Mouse (Mus musculus) heart, postnatal 0 days (tissue): ENCODE data around the gene Add2. TPM values are rescaled to one million over a fixed set of nuclear protein-coding genes. Genes with fewer than 3 reads are reported as not detected.

Experiments
- ATAC-seq: fragments of 200-750 bp; cut with Nextera tagmentation; 2 replicates; pipeline ENCODE4 v1.8.0; 2017; ENCODE audit warnings: low read depth, moderate number of reproducible peaks, moderate library complexity; ENCODE audit not compliant: insufficient read depth
- DNase-seq: peaks from one replicate; pipeline ENCODE4 v3.0.0-alpha.2; 2016; ENCODE audit warnings: low spot score
- H3K27ac ChIP-seq: fragments of 300-500 bp; sonication (generic); 2 replicates; pipeline ENCODE4 v1.5.1; 2014; ENCODE audit warnings: low read depth, mild to moderate bottlenecking
- H3K27me3 ChIP-seq: fragments of 300-500 bp; sonication (generic); 2 replicates; pipeline ENCODE4 v1.6.1; 2014; ENCODE audit warnings: low read length, mixed read lengths; ENCODE audit not compliant: control insufficient read depth, insufficient read depth
- H3K36me3 ChIP-seq: fragments of 300-500 bp; sonication (generic); replicated peaks from 2 replicates; pipeline ENCODE4 v1.6.1; 2014; ENCODE audit warnings: low read length, mixed read lengths; ENCODE audit not compliant: control insufficient read depth, insufficient read depth
- H3K4me1 ChIP-seq: fragments of 300-500 bp; sonication (generic); 2 replicates; pipeline ENCODE4 v1.6.1; 2014; ENCODE audit warnings: antibody characterized with exemption; ENCODE audit not compliant: control insufficient read depth, insufficient read depth
- H3K4me2 ChIP-seq: fragments of 300-500 bp; sonication (generic); 2 replicates; pipeline ENCODE4 v1.6.1; 2014; ENCODE audit warnings: low read depth, mild to moderate bottlenecking, low read length, moderate library complexity
- H3K4me3 ChIP-seq: fragments of 300-500 bp; sonication (generic); 2 replicates; pipeline ENCODE4 v1.5.1; 2014; ENCODE audit warnings: low read depth, low read length
- H3K9ac ChIP-seq: fragments of 300-500 bp; sonication (generic); replicated peaks from 2 replicates; pipeline ENCODE4 v1.6.1; 2014; ENCODE audit warnings: low read depth, low read length, mixed read lengths
- H3K9me3 ChIP-seq: fragments of 300-500 bp; sonication (generic); replicated peaks from 2 replicates; pipeline ENCODE4 v1.6.1; 2016; ENCODE audit warnings: low read length; ENCODE audit not compliant: control insufficient read depth
- CTCF ChIP-seq: IDR thresholded peaks from 2 replicates; pipeline ENCODE4 v1.5.1; 2016; ENCODE audit warnings: antibody characterized with exemption, control low read depth, low read depth
- EP300 ChIP-seq: IDR thresholded peaks from 2 replicates; pipeline ENCODE4 v1.6.1; 2016; ENCODE audit warnings: antibody characterized with exemption, low read depth
- WGBS: fragments of 180-500 bp; shearing (Covaris S2); extraction: QIAGEN DNeasy Blood & Tissue Kit; methylation state at CpG from one replicate; pipeline ENCODE4 v1.1.7; 2014; 5-methylcytosine and 5-hydroxymethylcytosine counted together
- polyA plus RNA-seq: library from polyadenylated mRNA; unstranded; fragments of >200 nt; fragmentation: Nextera tagmentation; extraction: Ambion mirVana; gene quantifications from 2 replicates; pipeline ENCODE4 v1.2.1, GENCODE M21; 2015
- total RNA-seq: library from RNA; depleted of rRNA; stranded (reverse); fragments of >200 nt; gene quantifications from 2 replicates; pipeline ENCODE4 v1.2.3, GENCODE M21; 2014; ENCODE audit warnings: low replicate concordance

The Add2 gene
- total and polyA plus RNA-seq, 2 experiments from 2014 or later, result 1.2 to 1.5 TPM

DNA sequence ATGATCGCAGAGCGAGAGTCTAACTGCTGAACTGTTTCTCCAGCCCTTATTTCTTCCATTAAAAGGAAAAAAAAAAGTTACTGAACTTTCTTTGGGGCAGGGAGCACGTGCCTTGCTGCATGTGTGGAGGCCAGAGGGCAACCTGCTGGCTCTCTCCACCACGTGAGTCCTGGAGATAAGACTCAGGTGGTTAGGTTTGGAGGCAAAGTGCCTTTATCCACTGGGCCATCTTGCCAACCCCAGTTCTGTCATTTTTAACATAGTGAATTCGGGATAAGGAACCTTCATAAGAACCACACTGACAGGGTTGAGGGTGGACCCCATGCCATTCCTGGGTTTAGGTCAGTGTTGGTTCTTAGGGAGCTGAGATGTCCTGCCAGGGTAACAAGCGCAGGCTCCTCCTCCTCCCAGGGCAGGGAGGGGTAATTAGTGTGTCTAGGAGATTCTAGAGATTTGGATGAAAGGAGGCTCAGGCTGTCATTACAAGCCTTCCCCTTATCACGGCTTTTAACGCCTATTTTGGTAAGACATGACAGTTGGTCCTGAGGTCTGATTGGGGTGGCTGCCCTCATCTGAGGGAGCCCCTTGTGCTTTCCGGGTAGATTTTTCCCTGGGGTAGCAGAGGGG is 101.5 kb downstream of the Add2 start:
- TF ChIP-seq CTCF (no peak), EP300 (no peak)
- Histone ChIP-seq H3K9ac (no peak overlapping the region), H3K36me3 (no peaks in the 10 kb centered on the region), H3K27me3 (no peaks in the 10 kb centered on the region), H3K9me3 (no peaks in the 10 kb centered on the region), H3K4me2 (no peak overlapping the region), H3K4me3 (no peak overlapping the region), H3K4me1 (no peaks in the 10 kb centered on the region), H3K27ac (no peak overlapping the region)
- ATAC-seq (no peak), DNase-seq (no peak)
- 51% methylated on average over 9 of the region's 9 CpGs for WGBS

DNA sequence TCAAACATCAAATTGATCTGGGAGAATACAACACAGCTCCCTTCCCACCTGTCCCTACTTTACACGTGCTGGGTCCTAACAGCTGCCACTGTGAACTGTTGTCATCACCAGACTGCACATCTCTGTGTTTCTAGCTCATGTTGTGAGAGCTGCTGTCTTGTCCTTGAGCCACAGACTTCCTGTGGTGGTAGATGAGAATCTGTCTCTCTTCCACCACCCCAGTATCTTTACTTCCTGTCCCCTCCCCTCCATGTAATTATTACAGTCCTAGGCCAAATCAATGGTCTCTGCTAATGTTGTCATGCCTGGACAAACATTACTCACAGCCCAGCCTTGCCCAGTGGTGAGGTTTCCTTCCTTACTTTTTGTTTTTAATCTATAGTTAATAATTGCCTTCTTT is 105.4 kb downstream of the Add2 start:
- Histone ChIP-seq H3K9ac (no peak overlapping the region), H3K27ac (no peak overlapping the region), H3K36me3 (no peaks in the 10 kb centered on the region), H3K4me2 (no peak overlapping the region), H3K4me3 (no peak overlapping the region), H3K27me3 (no peaks in the 10 kb centered on the region), H3K9me3 (0 out of 2 replicates have a peak, but pooled peaks cover 5% of the 10 kb centered on the region), H3K4me1 (no peaks in the 10 kb centered on the region)
- ATAC-seq (no peak), DNase-seq (no peak)
- TF ChIP-seq EP300 (no peak), CTCF (no peak)
- 46% methylated on average over 1 of the region's 1 CpGs for WGBS

DNA sequence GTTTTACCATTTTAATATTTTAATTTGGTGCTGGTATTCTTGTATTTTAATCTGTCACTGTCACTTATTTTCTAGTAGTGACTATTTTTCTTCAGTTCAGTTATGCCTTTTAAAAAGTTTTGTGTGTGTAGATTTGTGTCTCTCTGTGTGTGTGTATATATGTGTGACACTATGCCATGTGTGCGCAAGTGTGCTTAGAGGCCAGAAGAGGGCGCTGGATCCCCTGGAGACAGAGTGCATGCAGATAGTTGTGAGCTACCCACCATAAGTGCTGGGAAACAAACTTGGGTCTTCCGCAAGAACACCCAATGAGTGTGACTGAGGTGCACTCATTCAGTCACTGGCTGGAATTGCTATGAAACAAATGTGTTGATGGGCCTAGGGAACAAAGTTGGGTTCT is 107.7 kb downstream of the Add2 start:
- no peak for TF ChIP-seq CTCF
- TF ChIP-seq EP300, result no peak
- no peak for ATAC-seq
- 85% methylated on average over 3 of the region's 3 CpGs for WGBS

DNA sequence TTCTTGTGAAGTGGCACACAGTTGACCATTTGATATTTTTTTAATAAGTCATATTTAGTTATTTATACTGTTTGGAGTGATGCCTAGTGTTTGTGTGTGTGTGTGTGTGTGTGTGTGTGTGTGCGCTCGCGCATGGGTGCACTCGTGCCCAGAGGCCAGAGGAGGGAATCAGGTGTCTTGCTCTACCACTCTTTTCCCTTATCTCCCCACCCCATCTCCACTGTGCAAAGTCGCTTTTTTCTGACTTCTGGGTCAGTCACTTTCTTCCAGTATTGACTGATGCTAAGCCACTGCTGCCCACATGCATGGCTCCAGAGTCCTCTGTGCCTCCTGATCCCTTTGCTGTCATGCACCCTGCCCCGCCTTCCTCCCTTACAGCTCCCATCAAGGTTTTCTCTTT is 112.8 kb downstream of the Add2 start:
- H3K9ac ChIP-seq, result no peak overlapping the region
- TF ChIP-seq EP300 (no peak), CTCF (no peak)
- no peak overlapping the region for H3K4me3 ChIP-seq
- no peak overlapping the region for H3K27ac ChIP-seq
- ATAC-seq (no peak), DNase-seq (no peak)
- H3K4me1 ChIP-seq, result no peaks in the 10 kb centered on the region
- no peak overlapping the region for H3K4me2 ChIP-seq
- 0 out of 2 replicates have a peak, but pooled peaks cover 7% of the 10 kb centered on the region for H3K9me3 ChIP-seq
- H3K36me3 ChIP-seq, result no peaks in the 10 kb centered on the region
- H3K27me3 ChIP-seq, result no peaks in the 10 kb centered on the region
- 86% methylated on average over 6 of the region's 6 CpGs for WGBS

More for the DNA sequence above, 107.7 kb downstream of the Add2 start:
- DNase-seq, result no peak
- Histone ChIP-seq H3K4me2 (no peak overlapping the region), H3K27ac (no peak overlapping the region), H3K36me3 (no peaks in the 10 kb centered on the region), H3K9ac (no peak overlapping the region), H3K9me3 (0 out of 2 replicates have a peak, but pooled peaks cover 5% of the 10 kb centered on the region), H3K27me3 (no peaks in the 10 kb centered on the region), H3K4me3 (no peak overlapping the region), H3K4me1 (no peaks in the 10 kb centered on the region)

DNA sequence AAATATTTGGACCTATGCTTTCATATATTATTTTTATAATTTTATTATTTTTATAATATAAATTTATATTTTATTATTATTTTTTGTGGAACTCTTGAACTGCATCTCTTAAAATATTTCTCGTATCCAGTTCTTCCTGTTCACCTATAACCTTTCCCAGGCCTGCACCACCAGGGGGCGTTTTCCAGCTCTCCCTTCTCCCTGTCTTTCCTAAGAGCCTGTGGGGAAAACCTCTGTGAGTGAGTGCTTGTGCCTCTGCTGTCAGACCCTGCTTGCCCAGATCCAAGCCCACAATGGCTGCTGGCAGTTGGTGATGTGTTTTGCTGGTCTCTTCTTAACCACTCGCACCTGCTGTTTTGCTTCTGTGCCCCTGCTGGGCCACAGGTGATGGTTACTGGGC is 113.3 kb downstream of the Add2 start:
- 16% methylated on average over 3 of the region's 3 CpGs for WGBS
- no peak overlapping the region for H3K27ac ChIP-seq
- no peak overlapping the region for H3K4me2 ChIP-seq
- H3K4me1 ChIP-seq, result no peaks in the 10 kb centered on the region
- no peaks in the 10 kb centered on the region for H3K27me3 ChIP-seq
- 0 out of 2 replicates have a peak, but pooled peaks cover 4% of the 10 kb centered on the region for H3K9me3 ChIP-seq
- no peak overlapping the region for H3K9ac ChIP-seq
- ATAC-seq (peak; percentile 33; the same call in 1 of the 2 replicates), DNase-seq (peak; percentile 56)
- no peak overlapping the region for H3K4me3 ChIP-seq
- H3K36me3 ChIP-seq, result no peaks in the 10 kb centered on the region
- TF ChIP-seq EP300, result no peak
- TF ChIP-seq CTCF, result peak; percentile 67

DNA sequence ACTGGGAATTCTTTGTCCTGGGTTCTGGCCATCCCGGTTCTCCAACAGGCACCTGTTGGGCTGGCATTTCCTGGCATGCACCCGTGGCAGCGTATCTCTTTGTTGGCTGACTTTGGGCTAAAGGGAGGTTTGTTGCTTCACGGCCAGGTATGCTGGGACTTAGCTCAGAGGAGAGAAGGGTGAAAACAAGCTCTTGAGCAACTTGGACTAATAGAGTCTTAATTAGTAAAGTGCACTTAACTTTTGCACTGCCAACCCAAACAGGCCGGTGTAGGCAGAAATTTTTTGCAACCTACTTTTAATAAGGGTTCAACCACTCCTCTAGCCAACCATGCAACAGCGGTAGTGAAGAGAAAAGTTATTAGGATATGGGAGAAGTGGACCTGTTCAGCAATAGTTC is 116.5 kb downstream of the Add2 start:
- Histone ChIP-seq H3K9me3 (0 out of 2 replicates have a peak, but pooled peaks cover 4% of the 10 kb centered on the region), H3K27me3 (no peaks in the 10 kb centered on the region), H3K27ac (no peak overlapping the region), H3K36me3 (no peaks in the 10 kb centered on the region), H3K4me1 (no peaks in the 10 kb centered on the region), H3K4me3 (no peak overlapping the region), H3K9ac (no peak overlapping the region), H3K4me2 (no peak overlapping the region)
- DNase-seq (no peak), ATAC-seq (no peak)
- TF ChIP-seq EP300 (no peak), CTCF (no peak)
- WGBS, result 87% methylated on average over 6 of the region's 6 CpGs
